Mouse (Mus musculus) heart, postnatal 0 days (tissue): ENCODE measurements at regions not wholly inside any gene's neighbourhood (a gene's known extent, or its start where the extent isn't known, plus 50 kb on each side); places are given as distances from the start of the nearest gene placed in this dataset.

Experiments used
- ATAC-seq: fragments of 200-750 bp; cut with Nextera tagmentation; 2 replicates; pipeline ENCODE4 v1.8.0; 2017; ENCODE audit warnings: low read depth, moderate number of reproducible peaks, moderate library complexity; ENCODE audit not compliant: insufficient read depth
- DNase-seq: peaks from one replicate; pipeline ENCODE4 v3.0.0-alpha.2; 2016; ENCODE audit warnings: low spot score
- H3K27ac ChIP-seq: fragments of 300-500 bp; sonication (generic); 2 replicates; pipeline ENCODE4 v1.5.1; 2014; ENCODE audit warnings: low read depth, mild to moderate bottlenecking
- H3K27me3 ChIP-seq: fragments of 300-500 bp; sonication (generic); 2 replicates; pipeline ENCODE4 v1.6.1; 2014; ENCODE audit warnings: low read length, mixed read lengths; ENCODE audit not compliant: control insufficient read depth, insufficient read depth
- H3K36me3 ChIP-seq: fragments of 300-500 bp; sonication (generic); replicated peaks from 2 replicates; pipeline ENCODE4 v1.6.1; 2014; ENCODE audit warnings: low read length, mixed read lengths; ENCODE audit not compliant: control insufficient read depth, insufficient read depth
- H3K4me1 ChIP-seq: fragments of 300-500 bp; sonication (generic); 2 replicates; pipeline ENCODE4 v1.6.1; 2014; ENCODE audit warnings: antibody characterized with exemption; ENCODE audit not compliant: control insufficient read depth, insufficient read depth
- H3K4me2 ChIP-seq: fragments of 300-500 bp; sonication (generic); 2 replicates; pipeline ENCODE4 v1.6.1; 2014; ENCODE audit warnings: low read depth, mild to moderate bottlenecking, low read length, moderate library complexity
- H3K4me3 ChIP-seq: fragments of 300-500 bp; sonication (generic); 2 replicates; pipeline ENCODE4 v1.5.1; 2014; ENCODE audit warnings: low read depth, low read length
- H3K9ac ChIP-seq: fragments of 300-500 bp; sonication (generic); replicated peaks from 2 replicates; pipeline ENCODE4 v1.6.1; 2014; ENCODE audit warnings: low read depth, low read length, mixed read lengths
- H3K9me3 ChIP-seq: fragments of 300-500 bp; sonication (generic); replicated peaks from 2 replicates; pipeline ENCODE4 v1.6.1; 2016; ENCODE audit warnings: low read length; ENCODE audit not compliant: control insufficient read depth
- CTCF ChIP-seq: IDR thresholded peaks from 2 replicates; pipeline ENCODE4 v1.5.1; 2016; ENCODE audit warnings: antibody characterized with exemption, control low read depth, low read depth
- EP300 ChIP-seq: IDR thresholded peaks from 2 replicates; pipeline ENCODE4 v1.6.1; 2016; ENCODE audit warnings: antibody characterized with exemption, low read depth
- WGBS: fragments of 180-500 bp; shearing (Covaris S2); extraction: QIAGEN DNeasy Blood & Tissue Kit; methylation state at CpG from one replicate; pipeline ENCODE4 v1.1.7; 2014; 5-methylcytosine and 5-hydroxymethylcytosine counted together

GRCm38 (mm10) chr1:151263372-151263771 lies 53.4 kb downstream of the Gm47996 start:
- Histone ChIP-seq H3K27ac (no peak overlapping the region), H3K4me1 (no peaks in the 10 kb centered on the region), H3K27me3 (no peaks in the 10 kb centered on the region), H3K9ac (no peak overlapping the region), H3K4me3 (no peak overlapping the region), H3K4me2 (no peak overlapping the region), H3K36me3 (no peaks in the 10 kb centered on the region), H3K9me3 (no peaks in the 10 kb centered on the region)
- DNase-seq: no peak
- ATAC-seq: no peak
- TF ChIP-seq EP300: no peak
- no peak for TF ChIP-seq CTCF
- WGBS: 86% methylated on average over 5 of the region's 5 CpGs

- Histone ChIP-seq H3K36me3 (no peaks in the 10 kb centered on the region), H3K4me3 (no peak overlapping the region), H3K27me3 (no peaks in the 10 kb centered on the region), H3K9me3 (no peaks in the 10 kb centered on the region), H3K4me1 (no peaks in the 10 kb centered on the region), H3K9ac (no peak overlapping the region), H3K4me2 (no peak overlapping the region), H3K27ac (no peak overlapping the region)
- no peak for DNase-seq
- TF ChIP-seq CTCF: no peak
- no peak for TF ChIP-seq EP300
- WGBS: 76% methylated on average over 2 of the region's 2 CpGs
- no peak for ATAC-seq
These were observed 53.9 kb downstream of the Gm47996 start for GRCm38 (mm10) chr1:151263830-151264229.

- DNase-seq (no peak), ATAC-seq (no peak)
- H3K4me3 ChIP-seq: no peak overlapping the region
- no peak overlapping the region for H3K4me2 ChIP-seq
- no peak overlapping the region for H3K27ac ChIP-seq
- H3K9me3 ChIP-seq: no peaks in the 10 kb centered on the region
- H3K27me3 ChIP-seq: no peaks in the 10 kb centered on the region
- no peaks in the 10 kb centered on the region for H3K4me1 ChIP-seq
- H3K36me3 ChIP-seq: no peaks in the 10 kb centered on the region
- no peak for TF ChIP-seq CTCF
- TF ChIP-seq EP300: no peak
- 87% methylated on average over 6 of the region's 6 CpGs for WGBS
- no peak overlapping the region for H3K9ac ChIP-seq
These were observed 54.9 kb downstream of the Gm47996 start for GRCm38 (mm10) chr1:151264789-151265188.

- Histone ChIP-seq H3K9ac (no peak overlapping the region), H3K27me3 (no peaks in the 10 kb centered on the region), H3K27ac (no peak overlapping the region), H3K4me3 (no peak overlapping the region), H3K9me3 (no peaks in the 10 kb centered on the region), H3K36me3 (no peaks in the 10 kb centered on the region), H3K4me1 (no peaks in the 10 kb centered on the region; the same call in 1 of the 2 replicates), H3K4me2 (no peak overlapping the region)
- ATAC-seq (no peak), DNase-seq (no peak)
- WGBS: 65% methylated on average over 5 of the region's 5 CpGs
- no peak for TF ChIP-seq CTCF
- no peak for TF ChIP-seq EP300
These were observed 55.7 kb downstream of the Gm47996 start for GRCm38 (mm10) chr1:151265590-151265989.

- no peak overlapping the region for H3K4me2 ChIP-seq
- no peaks in the 10 kb centered on the region for H3K36me3 ChIP-seq
- H3K4me3 ChIP-seq: no peak overlapping the region
- no peak overlapping the region for H3K27ac ChIP-seq
- WGBS: 80% methylated on average over 4 of the region's 4 CpGs
- H3K9me3 ChIP-seq: no peaks in the 10 kb centered on the region
- no peak for TF ChIP-seq EP300
- no peak for TF ChIP-seq CTCF
- DNase-seq (no peak), ATAC-seq (no peak)
- no peaks in the 10 kb centered on the region; the same call in 1 of the 2 replicates for H3K4me1 ChIP-seq
- H3K27me3 ChIP-seq: no peaks in the 10 kb centered on the region
- no peak overlapping the region for H3K9ac ChIP-seq
These were observed 56.8 kb downstream of the Gm47996 start for GRCm38 (mm10) chr1:151266703-151267102.

- no peaks in the 10 kb centered on the region for H3K27me3 ChIP-seq
- H3K9ac ChIP-seq: no peak overlapping the region
- no peak for DNase-seq
- no peak overlapping the region for H3K4me3 ChIP-seq
- WGBS: 46% methylated on average over 8 of the region's 8 CpGs
- peak overlapping the region; percentile 22; the same call in 1 of the 2 replicates for H3K4me2 ChIP-seq
- H3K36me3 ChIP-seq: no peaks in the 10 kb centered on the region
- H3K4me1 ChIP-seq: no peaks in the 10 kb centered on the region; the same call in 1 of the 2 replicates
- H3K27ac ChIP-seq: no peak overlapping the region
- ATAC-seq: no peak
- no peaks in the 10 kb centered on the region for H3K9me3 ChIP-seq
- TF ChIP-seq EP300: no peak
- TF ChIP-seq CTCF: no peak
These were observed 60.8 kb downstream of the Gm47996 start for GRCm38 (mm10) chr1:151270691-151271090.
